Mouse (Mus musculus): ENCODE results near the gene Myl9. TPM values are rescaled to one million over a fixed set of nuclear protein-coding genes. Genes with fewer than 3 reads are reported as not detected.

The Myl9 gene
- polyA plus RNA-seq, 1 experiment: 40.0 TPM

DNA sequence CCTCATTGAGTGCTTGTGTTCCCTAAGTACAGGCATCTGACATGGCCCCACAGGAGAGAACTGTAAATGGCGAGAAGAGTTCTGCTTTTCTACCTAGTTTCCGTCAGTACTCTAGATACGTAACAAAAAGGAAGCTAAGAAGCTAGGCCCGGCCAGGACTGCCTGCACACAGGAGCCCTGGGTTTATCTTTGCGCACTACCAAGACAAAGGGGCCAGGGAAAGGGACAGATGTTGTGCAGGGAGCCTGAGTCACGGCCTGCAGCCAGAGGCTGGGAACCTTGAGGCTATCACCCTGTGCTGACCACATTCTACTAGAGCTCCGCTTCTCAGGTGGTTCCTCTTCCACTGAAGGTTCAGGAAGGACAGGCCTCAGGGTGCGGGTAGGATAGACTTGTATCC, 25.5 kb upstream of the Myl9 start:
- Histone ChIP-seq H3K27ac (ENCODE audit: insufficient read depth, low read length) (no peak overlapping the region), H3K27me3 (ENCODE audit: control insufficient read depth, insufficient read depth, low read length) (no peaks in the 10 kb centered on the region), H3K4me1 (ENCODE audit: control insufficient read depth, insufficient read depth, low read length) (no peaks in the 10 kb centered on the region), H3K4me3 (replicated peaks; ENCODE audit: insufficient read depth, low read depth, low read length) (no peak overlapping the region)
- 94% methylated on average over 8 of the region's 8 CpGs for WGBS
- no peak for TF ChIP-seq CTCF (IDR thresholded peaks at IDR 0.05; ENCODE audit: borderline replicate concordance, insufficient read depth, low read depth, low read length)
- TF ChIP-seq POLR2A (IDR thresholded peaks at IDR 0.05; ENCODE audit: borderline replicate concordance, insufficient read depth, low read length): no peak
- DNase-seq: no peak

DNA sequence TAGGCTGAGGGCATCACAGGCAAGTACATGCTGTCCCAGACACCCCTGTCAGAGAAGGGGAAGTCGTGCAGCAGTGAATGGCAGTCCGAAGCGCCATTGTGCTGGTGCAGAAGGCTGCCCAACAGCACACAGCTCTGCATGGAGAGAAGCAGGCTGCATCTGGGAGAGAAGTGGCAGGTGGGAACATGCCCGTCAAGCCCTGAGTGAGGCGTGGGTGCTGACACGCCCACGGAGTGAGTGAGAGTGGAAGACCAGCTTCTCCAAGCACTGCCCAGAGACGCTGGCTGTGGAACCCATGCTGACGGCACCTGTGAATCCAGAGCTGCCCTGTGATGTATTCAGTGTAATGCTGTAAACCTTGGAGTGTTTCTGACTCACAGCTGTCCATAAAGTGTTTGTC, 18.3 kb upstream of the Myl9 start:
- no peak overlapping the region for H3K4me3 ChIP-seq (replicated peaks; ENCODE audit: insufficient read depth, low read depth, low read length)
- H3K27me3 ChIP-seq (ENCODE audit: control insufficient read depth, insufficient read depth, low read length): no peaks in the 10 kb centered on the region
- DNase-seq: no peak
- H3K4me1 ChIP-seq (ENCODE audit: control insufficient read depth, insufficient read depth, low read length): peaks cover 3% of the 10 kb centered on the region; the same call in 1 of the 2 replicates
- TF ChIP-seq CTCF (IDR thresholded peaks at IDR 0.05; ENCODE audit: borderline replicate concordance, insufficient read depth, low read depth, low read length) (no peak), POLR2A (IDR thresholded peaks at IDR 0.05; ENCODE audit: borderline replicate concordance, insufficient read depth, low read length) (no peak)
- no peak overlapping the region for H3K27ac ChIP-seq (ENCODE audit: insufficient read depth, low read length)
- WGBS: 94% methylated on average over 9 of the region's 9 CpGs

DNA sequence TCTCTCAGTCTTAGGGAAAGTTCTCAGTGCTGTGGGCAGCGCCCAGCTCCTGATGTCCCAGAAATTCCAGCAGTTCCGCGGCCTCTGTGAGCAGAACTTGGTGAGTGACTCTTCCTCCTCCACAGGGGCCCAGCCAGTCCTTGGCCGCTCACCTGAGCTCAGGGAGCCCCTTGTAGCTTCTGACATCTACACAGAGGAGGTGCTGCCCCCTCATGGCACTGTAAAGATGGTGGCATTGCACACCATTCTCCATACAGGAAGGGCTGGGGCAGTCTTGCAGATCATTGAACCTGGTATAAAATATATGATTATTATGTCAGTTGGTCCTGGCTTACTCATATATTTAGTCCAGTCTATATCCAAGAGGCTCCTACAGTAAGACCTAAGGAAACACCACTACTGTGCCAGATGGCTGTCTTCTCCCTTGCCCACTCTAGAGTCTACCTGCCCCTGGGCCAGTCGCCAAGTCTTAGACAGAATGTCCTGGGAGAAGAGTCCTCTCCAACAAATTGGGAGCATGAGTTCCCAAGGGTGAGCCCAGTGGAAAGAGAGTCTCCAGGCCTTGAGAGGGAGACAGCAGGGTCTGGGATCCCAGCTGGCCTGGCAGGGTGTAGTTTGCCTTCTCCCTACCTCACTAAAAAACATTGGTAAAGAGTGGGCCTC, 14.2 kb upstream of the Myl9 start:
- H3K4me1 ChIP-seq (ENCODE audit: control insufficient read depth, insufficient read depth, low read length): peaks cover 3% of the 10 kb centered on the region; the same call in 1 of the 2 replicates
- 66% methylated on average over 5 of the region's 5 CpGs for WGBS
- H3K27me3 ChIP-seq (ENCODE audit: control insufficient read depth, insufficient read depth, low read length): no peaks in the 10 kb centered on the region
- no peak for TF ChIP-seq POLR2A (IDR thresholded peaks at IDR 0.05; ENCODE audit: borderline replicate concordance, insufficient read depth, low read length)
- peak; percentile 40; the same call in 1 of the 2 replicates for TF ChIP-seq CTCF (IDR thresholded peaks at IDR 0.05; ENCODE audit: borderline replicate concordance, insufficient read depth, low read depth, low read length)
- DNase-seq: peak; percentile 47 to 59
- H3K27ac ChIP-seq (ENCODE audit: insufficient read depth, low read length): no peak overlapping the region
- H3K4me3 ChIP-seq (replicated peaks; ENCODE audit: insufficient read depth, low read depth, low read length): no peak overlapping the region

DNA sequence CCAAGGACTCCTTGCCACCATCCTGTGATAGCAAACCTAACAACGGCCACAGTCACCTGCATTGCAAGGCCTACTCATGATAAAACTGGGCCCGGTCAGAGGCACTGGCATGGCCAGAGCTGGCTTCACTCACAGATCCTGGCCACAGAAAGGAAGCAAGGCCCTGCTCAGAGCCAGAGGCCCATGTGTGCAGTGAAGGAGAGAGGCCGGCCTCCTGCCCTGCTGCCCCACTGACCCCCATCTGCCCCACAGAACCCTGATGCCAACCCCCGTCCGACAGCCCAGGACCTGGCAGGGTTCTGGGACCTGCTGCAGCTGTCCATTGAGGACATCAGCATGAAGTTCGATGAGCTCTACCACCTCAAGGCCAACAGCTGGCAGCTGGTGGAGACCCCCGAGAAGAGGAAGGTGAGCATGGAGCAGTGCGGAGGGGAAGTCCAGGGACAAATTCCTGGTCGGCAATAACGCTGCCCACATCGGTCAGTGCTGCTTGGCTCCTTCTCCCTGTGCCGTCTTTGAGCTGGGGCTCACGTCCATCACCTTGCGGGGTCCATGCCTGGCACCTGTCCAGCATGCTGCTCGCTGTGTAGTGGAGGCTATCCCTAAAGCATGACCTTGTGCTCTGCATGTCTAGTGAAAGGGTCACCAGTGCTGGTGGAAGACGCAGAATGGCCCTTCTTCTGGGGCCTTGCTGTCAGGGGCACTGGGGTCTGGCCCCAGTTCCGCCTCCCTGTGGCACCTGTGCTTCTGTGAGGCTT, 13.5 kb upstream of the Myl9 start:
- TF ChIP-seq CTCF (IDR thresholded peaks at IDR 0.05; ENCODE audit: borderline replicate concordance, insufficient read depth, low read depth, low read length) (no peak), POLR2A (IDR thresholded peaks at IDR 0.05; ENCODE audit: borderline replicate concordance, insufficient read depth, low read length) (no peak)
- no peaks in the 10 kb centered on the region for H3K27me3 ChIP-seq (ENCODE audit: control insufficient read depth, insufficient read depth, low read length)
- no peak overlapping the region for H3K27ac ChIP-seq (ENCODE audit: insufficient read depth, low read length)
- WGBS: 47% methylated on average over 17 of the region's 17 CpGs
- H3K4me3 ChIP-seq (replicated peaks; ENCODE audit: insufficient read depth, low read depth, low read length): no peak overlapping the region
- H3K4me1 ChIP-seq (ENCODE audit: control insufficient read depth, insufficient read depth, low read length): peaks cover 6% of the 10 kb centered on the region; the same call in 1 of the 2 replicates
- DNase-seq: peak; percentile 44 to 45

DNA sequence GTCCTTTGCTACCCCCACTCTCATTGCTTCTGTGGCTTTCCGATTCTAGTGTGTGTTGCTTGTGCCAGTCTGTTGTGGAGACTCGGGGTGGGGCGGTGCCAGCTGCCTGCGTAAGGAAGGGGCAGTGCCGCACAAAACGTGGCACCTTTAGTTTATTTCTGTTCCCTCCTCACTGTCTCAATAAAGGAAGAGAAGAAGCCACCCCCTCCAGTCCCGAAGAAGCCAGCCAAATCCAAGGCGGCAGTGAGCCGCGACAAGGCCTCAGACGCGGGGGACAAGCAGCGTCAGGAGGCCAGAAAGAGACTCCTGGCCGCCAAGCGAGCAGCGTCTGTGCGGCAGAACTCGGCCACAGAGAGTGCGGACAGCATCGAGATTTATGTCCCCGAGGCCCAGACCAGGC, 12.7 kb upstream of the Myl9 start:
- Histone ChIP-seq H3K4me1 (ENCODE audit: control insufficient read depth, insufficient read depth, low read length) (peaks cover 11% of the 10 kb centered on the region; the same call in 1 of the 2 replicates), H3K27ac (ENCODE audit: insufficient read depth, low read length) (no peak overlapping the region), H3K4me3 (replicated peaks; ENCODE audit: insufficient read depth, low read depth, low read length) (no peak overlapping the region), H3K27me3 (ENCODE audit: control insufficient read depth, insufficient read depth, low read length) (no peaks in the 10 kb centered on the region)
- TF ChIP-seq CTCF (IDR thresholded peaks at IDR 0.05; ENCODE audit: borderline replicate concordance, insufficient read depth, low read depth, low read length) (no peak), POLR2A (IDR thresholded peaks at IDR 0.05; ENCODE audit: borderline replicate concordance, insufficient read depth, low read length) (no peak)
- WGBS: 58% methylated on average over 21 of the region's 21 CpGs
- DNase-seq: no peak

DNA sequence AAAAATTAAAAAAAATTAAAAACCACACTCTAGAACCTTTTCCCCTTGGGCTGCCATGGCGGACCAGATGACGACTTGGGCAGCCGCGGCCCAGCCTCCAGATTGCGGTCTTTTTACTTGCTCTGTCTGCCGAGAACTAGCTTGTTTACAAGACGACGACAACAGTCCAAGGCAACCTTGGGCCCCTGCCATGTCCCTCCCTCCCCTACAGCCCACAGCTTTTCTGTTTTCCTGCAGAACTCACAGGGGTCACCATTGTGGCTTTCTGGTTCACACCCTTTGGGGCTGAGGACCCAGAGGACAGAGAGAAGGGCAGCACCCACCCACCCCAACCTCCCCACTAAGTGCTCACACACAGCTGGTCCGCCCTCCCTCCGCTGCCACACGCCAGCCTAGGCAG, 12.1 kb upstream of the Myl9 start:
- DNase-seq: peak in 1 of 2 experiments; percentile 37
- Histone ChIP-seq H3K4me3 (replicated peaks; ENCODE audit: insufficient read depth, low read depth, low read length) (no peak overlapping the region), H3K27ac (ENCODE audit: insufficient read depth, low read length) (no peak overlapping the region), H3K4me1 (ENCODE audit: control insufficient read depth, insufficient read depth, low read length) (peaks cover 11% of the 10 kb centered on the region; the same call in 1 of the 2 replicates), H3K27me3 (ENCODE audit: control insufficient read depth, insufficient read depth, low read length) (no peaks in the 10 kb centered on the region)
- TF ChIP-seq POLR2A (IDR thresholded peaks at IDR 0.05; ENCODE audit: borderline replicate concordance, insufficient read depth, low read length): no peak
- no peak for TF ChIP-seq CTCF (IDR thresholded peaks at IDR 0.05; ENCODE audit: borderline replicate concordance, insufficient read depth, low read depth, low read length)
- WGBS: 55% methylated on average over 11 of the region's 11 CpGs

DNA sequence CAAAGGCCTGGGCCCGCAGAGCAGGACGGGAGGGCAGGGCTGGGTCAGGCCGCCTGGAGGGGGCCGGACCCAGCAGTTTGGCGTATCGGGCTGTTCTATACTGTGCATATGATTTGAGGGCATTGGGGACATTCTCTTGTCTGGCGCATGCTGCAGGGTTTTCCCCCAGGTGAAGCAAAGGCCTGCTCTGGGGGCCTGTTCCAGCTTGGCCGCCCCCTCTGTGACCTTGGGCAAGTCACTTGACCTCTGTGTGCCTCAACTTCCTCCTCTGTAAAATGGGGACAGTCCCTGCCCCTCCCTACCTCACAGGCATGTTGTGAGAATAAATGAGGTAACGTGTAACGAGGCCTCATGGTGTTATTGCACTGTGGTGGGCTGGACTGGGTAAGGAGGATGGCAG, 11.2 kb upstream of the Myl9 start:
- Histone ChIP-seq H3K4me1 (ENCODE audit: control insufficient read depth, insufficient read depth, low read length) (peaks cover 11% of the 10 kb centered on the region; the same call in 1 of the 2 replicates), H3K4me3 (replicated peaks; ENCODE audit: insufficient read depth, low read depth, low read length) (no peak overlapping the region), H3K27me3 (ENCODE audit: control insufficient read depth, insufficient read depth, low read length) (no peaks in the 10 kb centered on the region), H3K27ac (ENCODE audit: insufficient read depth, low read length) (no peak overlapping the region)
- 96% methylated on average over 10 of the region's 10 CpGs for WGBS
- TF ChIP-seq POLR2A (IDR thresholded peaks at IDR 0.05; ENCODE audit: borderline replicate concordance, insufficient read depth, low read length) (no peak), CTCF (IDR thresholded peaks at IDR 0.05; ENCODE audit: borderline replicate concordance, insufficient read depth, low read depth, low read length) (no peak)
- no peak for DNase-seq
